25 mouse cellular contexts compared by ENCODE assay signal in genomic region chr16:20750518-20750917, GRCm38 (mm10). TPM values are rescaled to one million over a fixed set of nuclear protein-coding genes. Genes with fewer than 3 reads are reported as not detected.
A peak's percentile ranks its signal among the peaks of the same experiment; 100 is the strongest.
DNase-seq lines count a peak whose midpoint lies in the region; ATAC-seq and TF ChIP-seq lines count a peak whose summit lies in the region.
"Had no signal": no experiment of that assay in that cellular context is flagged by ENCODE, and none has a peak within 500 bp of the region (broad histone marks: within the 10 kb centered on the region; RNA-seq: fewer than 3 reads in every experiment).

No protein-coding gene starts in this region.

- ATAC-seq in limb, embryonic 14.5 days (ENCODE audit: low FRiP score, low read depth) = peak; percentile 55; the same call in 1 of the 2 replicates
- no peak for ATAC-seq in forebrain, embryonic 13.5 days
- ATAC-seq: intestine, postnatal 0 days; liver, embryonic 12.5 days; midbrain, embryonic 16.5 days had no signal

- no peaks in the 10 kb centered on the region for H3K36me3 ChIP-seq in limb, embryonic 14.5 days (ENCODE audit: control insufficient read depth, insufficient read depth, low read length)
- H3K36me3 ChIP-seq in forebrain, embryonic 13.5 days (ENCODE audit: poor library complexity, severe bottlenecking) = no peaks in the 10 kb centered on the region
- H3K36me3 ChIP-seq: heart, embryonic 12.5 days; liver, embryonic 12.5 days; neural tube, embryonic 13.5 days had no signal

- peaks cover 3% of the 10 kb centered on the region; the same call in 1 of the 2 replicates for H3K4me1 ChIP-seq in limb, embryonic 14.5 days (ENCODE audit: control insufficient read depth, insufficient read depth, low read length)
- H3K4me1 ChIP-seq in forebrain, embryonic 13.5 days = peaks cover 8% of the 10 kb centered on the region; the same call in 1 of the 2 replicates
- H3K4me1 ChIP-seq: heart, embryonic 12.5 days; liver, embryonic 12.5 days; neural tube, embryonic 13.5 days had no signal

- no peak for TF ChIP-seq POLR2A in limb, embryonic 14.5 days (IDR thresholded peaks at IDR 0.05; ENCODE audit: borderline replicate concordance, extremely low read depth, insufficient read depth, insufficient read length)

- H3K27me3 ChIP-seq in limb, embryonic 14.5 days (ENCODE audit: control insufficient read depth, insufficient read depth, low read length) = no peaks in the 10 kb centered on the region
- H3K27me3 ChIP-seq in forebrain, embryonic 13.5 days = no peaks in the 10 kb centered on the region
- H3K27me3 ChIP-seq: heart, embryonic 12.5 days; neural tube, embryonic 13.5 days had no signal

- no peaks in the 10 kb centered on the region for H3K9me3 ChIP-seq in limb, embryonic 14.5 days (ENCODE audit: control insufficient read depth, low read length)
- no peaks in the 10 kb centered on the region for H3K9me3 ChIP-seq in forebrain, embryonic 13.5 days (replicated peaks)
- H3K9me3 ChIP-seq: liver, embryonic 12.5 days; neural tube, embryonic 13.5 days had no signal

- no peak overlapping the region for H3K9ac ChIP-seq in limb, embryonic 14.5 days (ENCODE audit: low read depth, low read length, severe bottlenecking)
- H3K9ac ChIP-seq in forebrain, embryonic 13.5 days = no peak overlapping the region
- H3K9ac ChIP-seq: heart, embryonic 12.5 days; liver, embryonic 12.5 days; neural tube, embryonic 13.5 days had no signal

- WGBS in limb, embryonic 14.5 days = 26% methylated on average over 8 of the region's 8 CpGs
- WGBS in forebrain, embryonic 13.5 days = 67% methylated on average over 8 of the region's 8 CpGs

- H3K27ac ChIP-seq in limb, embryonic 14.5 days (replicated peaks; ENCODE audit: low read depth, low read length) = no peak overlapping the region
- H3K27ac ChIP-seq in forebrain, embryonic 13.5 days = no peak overlapping the region
- H3K27ac ChIP-seq: liver, embryonic 12.5 days; neural tube, embryonic 13.5 days; stomach, postnatal 0 days had no signal

- H3K4me3 ChIP-seq in limb, embryonic 14.5 days (replicated peaks; ENCODE audit: low read length) = no peak overlapping the region
- no peak overlapping the region for H3K4me3 ChIP-seq in forebrain, embryonic 13.5 days
- H3K4me3 ChIP-seq: heart, embryonic 12.5 days; liver, embryonic 12.5 days; myocyte; neural tube, embryonic 13.5 days had no signal

- intact Hi-C loops in heart, postnatal 14 days (cut with DNase I) = no loop called here

- no peak overlapping the region for H3K4me2 ChIP-seq in limb, embryonic 14.5 days (replicated peaks; ENCODE audit: low read depth, low read length, severe bottlenecking)
- no peak overlapping the region for H3K4me2 ChIP-seq in forebrain, embryonic 13.5 days
- H3K4me2 ChIP-seq: heart, embryonic 12.5 days; liver, embryonic 12.5 days; neural tube, embryonic 13.5 days had no signal

- DNase-seq in heart, adult 11 months = peak; percentile 83
- no peak for DNase-seq in heart, postnatal 14 days
- DNase-seq in right cerebral cortex, adult 18-20 months = peak; percentile 33
- no peak for DNase-seq in right cerebral cortex, postnatal 25 days
- peak; percentile 56 for DNase-seq in brain, adult 2 months (ENCODE audit: low read depth, low spot score)
- DNase-seq in limb, embryonic 14.5 days (ENCODE audit: low spot score) = peak; percentile 52
- no peak for DNase-seq in cerebellum, adult 9-10 months
- DNase-seq: adrenal gland, postnatal 36 days; B cell, adult 2 months; cerebellum, adult 11-12 months; cerebellum, postnatal 14 days; heart, postnatal 10 days; kidney, postnatal 25 days; lung, adult 18-20 months; lung, postnatal 10 days; thymus, adult 2 months had no signal

RNA-seq across cellular contexts. Expression of gene Thpo, which starts 16.2 kb away (rescaled TPM):
- under 1 TPM; 0.15 to 0.36 TPM for total RNA-seq in heart, postnatal 14 days (2021)
- 3.8 and 4.5 TPM in 2 replicates for polyA plus RNA-seq in limb, embryonic 14.5 days (2012; rRNA removed)
- 0.78 and 1.4 TPM in 2 replicates for polyA plus RNA-seq in limb, embryonic 14.5 days (2014; fragmentation: Nextera tagmentation; extraction: Ambion mirVana)
- polyA plus RNA-seq in forebrain, embryonic 13.5 days (2015; fragmentation: Nextera tagmentation; extraction: Ambion mirVana) = 0.68 and 0.74 TPM in 2 replicates
- total RNA-seq: heart, postnatal 10 days; megakaryocyte-erythroid progenitor cell, adult 5-6 weeks had no signal

RNA-seq across cellular contexts. Expression of gene Chrd, which starts 17.6 kb away (rescaled TPM):
- total RNA-seq in heart, postnatal 14 days (2021) = 1 to 10 TPM; 2.4 to 2.5 TPM
- polyA plus RNA-seq in limb, embryonic 14.5 days (2012; rRNA removed) = 38.9 and 47.1 TPM in 2 replicates
- 11.5 and 11.6 TPM in 2 replicates for polyA plus RNA-seq in limb, embryonic 14.5 days (2014; fragmentation: Nextera tagmentation; extraction: Ambion mirVana)
- 1.8 and 2.8 TPM in 2 replicates for polyA plus RNA-seq in forebrain, embryonic 13.5 days (2015; fragmentation: Nextera tagmentation; extraction: Ambion mirVana)
- total RNA-seq: megakaryocyte-erythroid progenitor cell, adult 5-6 weeks had no signal

RNA-seq across cellular contexts. Expression of gene Clcn2, which starts 33.0 kb away (rescaled TPM):
- total RNA-seq in heart, postnatal 14 days (2021) = 1 to 10 TPM; 2.2 to 2.4 TPM
- polyA plus RNA-seq in limb, embryonic 14.5 days (2012; rRNA removed) = 72.9 and 102 TPM in 2 replicates
- 17.1 and 21.6 TPM in 2 replicates for polyA plus RNA-seq in limb, embryonic 14.5 days (2014; fragmentation: Nextera tagmentation; extraction: Ambion mirVana)
- 13.2 and 14.5 TPM in 2 replicates for polyA plus RNA-seq in forebrain, embryonic 13.5 days (2015; fragmentation: Nextera tagmentation; extraction: Ambion mirVana)

RNA-seq across cellular contexts. Expression of gene Polr2h, which starts 33.1 kb away (rescaled TPM):
- total RNA-seq in heart, postnatal 14 days (2021) = 10 to 100 TPM; 10.2 TPM
- 65.1 and 77.0 TPM in 2 replicates for polyA plus RNA-seq in limb, embryonic 14.5 days (2012; rRNA removed)
- polyA plus RNA-seq in limb, embryonic 14.5 days (2014; fragmentation: Nextera tagmentation; extraction: Ambion mirVana) = 112 and 121 TPM in 2 replicates
- 101 and 104 TPM in 2 replicates for polyA plus RNA-seq in forebrain, embryonic 13.5 days (2015; fragmentation: Nextera tagmentation; extraction: Ambion mirVana)

RNA-seq across cellular contexts. Expression of gene Fam131a, which starts 57.5 kb away (rescaled TPM):
- total RNA-seq in heart, postnatal 14 days (2021) = 10 to 100 TPM; 26.6 to 29.8 TPM
- 15.6 and 21.3 TPM in 2 replicates for polyA plus RNA-seq in limb, embryonic 14.5 days (2012; rRNA removed)
- 10.3 and 11.0 TPM in 2 replicates for polyA plus RNA-seq in limb, embryonic 14.5 days (2014; fragmentation: Nextera tagmentation; extraction: Ambion mirVana)
- 32.5 and 35.4 TPM in 2 replicates for polyA plus RNA-seq in forebrain, embryonic 13.5 days (2015; fragmentation: Nextera tagmentation; extraction: Ambion mirVana)

Comparison
In these comparisons a context has a peak if more than half of its experiments do, and no peak if none do; other contexts are left out.
1. DNase-seq: peak in heart, adult 11 months (single experiment), right cerebral cortex, adult 18-20 months (single experiment), brain, adult 2 months (single experiment) and limb, embryonic 14.5 days (single experiment); none in heart, postnatal 14 days (0 of 2), right cerebral cortex, postnatal 25 days (single experiment) and cerebellum, adult 9-10 months (single experiment).